Mouse (Mus musculus): ENCODE measurements around the gene Naf1. TPM values are rescaled to one million over a fixed set of nuclear protein-coding genes. Genes with fewer than 3 reads are reported as not detected.

Naf1 gene
- total RNA-seq, 2 experiments from 2014 or later = 3.3 to 4.6 TPM

DNA sequence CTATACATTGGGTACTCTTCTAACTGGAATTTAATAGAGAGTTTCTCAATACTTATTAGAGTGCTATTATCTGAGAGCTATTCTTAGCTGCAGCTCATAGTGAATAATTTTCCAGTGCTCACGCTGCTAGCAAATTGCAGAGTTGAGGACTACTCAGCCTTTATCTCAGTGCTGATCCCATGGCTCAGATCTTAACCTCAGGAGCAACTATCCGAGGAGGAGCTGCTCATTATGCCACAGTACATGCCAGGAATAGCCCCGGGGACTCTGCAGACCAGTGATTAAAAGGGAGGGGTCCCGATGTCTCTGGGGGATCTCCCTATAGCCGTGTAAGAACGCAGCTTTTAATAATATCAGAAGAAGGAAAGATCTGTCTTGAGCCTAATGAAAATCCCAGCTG is 50.7 kb downstream of the Naf1 start:
- DNase-seq = no peak
- Histone ChIP-seq H3K4me3 (no peak overlapping the region), H3K27ac (no peak overlapping the region)
- no peak for TF ChIP-seq CTCF (IDR thresholded peaks at IDR 0.05)
- intact Hi-C loops (cut with DNase I) = no loop called here

GRCm38 (mm10) chr8:66913616-66914536 is 53.9 kb downstream of the Naf1 start:
- peak; percentile 59 for DNase-seq
- Histone ChIP-seq H3K4me3 (peak overlapping the region; percentile 51), H3K27ac (no peak overlapping the region; the same call in 1 of the 2 replicates)
- intact Hi-C loops (cut with DNase I) = no loop called here
- peak; percentile 77 for TF ChIP-seq CTCF (IDR thresholded peaks at IDR 0.05)

DNA sequence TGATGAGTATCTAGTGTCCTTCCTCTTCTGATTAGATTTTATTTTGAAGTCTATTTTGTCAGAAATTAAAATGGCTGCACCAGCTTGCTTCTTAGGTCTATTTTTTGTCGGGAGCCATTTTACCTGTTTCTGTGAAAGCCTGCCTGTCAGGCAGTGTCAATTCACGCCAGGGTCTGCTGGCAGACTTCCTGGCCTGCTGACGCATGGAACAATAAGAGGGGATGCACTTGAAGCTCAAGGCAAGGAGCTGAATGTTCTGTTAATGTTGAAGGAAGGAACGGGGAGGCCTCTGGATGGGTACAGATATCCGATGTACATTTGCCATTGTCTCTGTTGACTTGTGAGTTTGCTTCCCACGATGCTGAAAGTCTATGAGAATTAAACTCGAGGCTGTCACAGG is 56.0 kb downstream of the Naf1 start:
- DNase-seq = no peak
- no peak for TF ChIP-seq CTCF (IDR thresholded peaks at IDR 0.05)
- intact Hi-C loops (cut with DNase I) = loop anchor here (2.0 kb wide), 1 partner anchor 219 kb away; the partner anchor contains the start of gene Npy1r
- Histone ChIP-seq H3K4me3 (no peak overlapping the region), H3K27ac (no peak overlapping the region)

DNA sequence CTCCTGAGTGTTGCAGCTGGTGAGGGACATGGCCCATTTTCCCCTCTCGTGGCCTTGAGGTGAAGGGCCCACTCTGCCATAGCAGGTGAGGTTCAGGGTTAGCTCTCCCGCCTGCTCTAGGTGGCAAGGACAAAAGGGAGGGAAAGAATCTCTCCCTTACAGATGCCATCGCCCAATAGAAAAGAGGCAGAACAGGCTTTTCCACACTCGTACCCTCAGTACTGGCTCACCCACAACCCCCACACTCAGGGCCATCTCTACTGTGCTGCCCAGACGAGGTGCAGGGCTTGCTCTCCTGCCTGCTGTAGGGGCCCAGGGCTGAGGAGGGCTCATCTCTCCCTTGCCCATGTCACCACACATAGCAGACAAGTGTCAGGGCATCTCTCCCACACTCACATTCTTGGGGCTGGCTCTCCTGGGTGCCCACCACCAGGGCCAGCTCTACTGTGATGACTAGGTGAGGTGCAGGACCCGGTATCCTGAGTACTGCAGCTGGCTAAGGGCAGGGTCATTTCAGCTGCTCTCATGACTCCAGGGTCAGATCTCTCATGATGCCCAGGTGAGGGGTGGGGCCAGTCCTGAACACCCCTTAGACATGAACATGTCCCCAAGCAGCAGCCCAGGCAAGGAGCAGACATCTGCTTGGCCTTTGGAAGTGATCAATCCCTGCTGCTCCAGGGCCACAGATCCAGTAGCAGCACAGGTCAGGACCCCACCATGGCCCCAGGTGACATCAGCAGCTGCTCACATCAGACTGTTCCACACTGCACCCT is 57.9 kb downstream of the Naf1 start:
- Histone ChIP-seq H3K4me3 (no peak overlapping the region), H3K27ac (no peak overlapping the region)
- no peak for DNase-seq
- TF ChIP-seq CTCF (IDR thresholded peaks at IDR 0.05) = no peak
- intact Hi-C loops (cut with DNase I) = loop anchor here (2.0 kb wide), 1 partner anchor 221 kb away; the partner anchor contains the start of gene Npy1r

DNA sequence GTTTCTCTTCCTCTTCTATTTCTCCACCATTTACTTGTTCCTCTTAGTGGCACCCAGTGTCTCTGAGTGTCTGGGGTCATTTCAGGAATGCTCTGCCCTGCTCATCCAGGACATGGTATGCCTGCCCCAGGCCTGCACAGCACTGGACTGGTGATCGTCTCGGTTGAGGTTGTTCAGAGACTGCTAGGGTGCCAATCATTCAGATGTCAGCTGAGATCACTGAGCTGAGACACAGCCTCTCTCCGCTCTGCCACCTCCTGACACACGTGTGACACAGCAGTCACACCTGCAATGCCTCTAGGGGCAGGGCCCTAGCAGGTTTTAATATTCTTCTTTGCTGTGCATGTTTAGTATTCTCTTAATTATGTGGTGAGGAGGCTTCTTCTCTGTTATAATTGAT is 58.5 kb downstream of the Naf1 start:
- Histone ChIP-seq H3K27ac (no peak overlapping the region), H3K4me3 (no peak overlapping the region)
- intact Hi-C loops (cut with DNase I) = no loop called here
- no peak for DNase-seq
- TF ChIP-seq CTCF (IDR thresholded peaks at IDR 0.05) = no peak

- H3K27ac ChIP-seq = no peak overlapping the region
- intact Hi-C loops (cut with DNase I) = no loop called here
Observed at GRCm38 (mm10) chr8:66933746-66934145, 73.7 kb downstream of the Naf1 start.

DNA sequence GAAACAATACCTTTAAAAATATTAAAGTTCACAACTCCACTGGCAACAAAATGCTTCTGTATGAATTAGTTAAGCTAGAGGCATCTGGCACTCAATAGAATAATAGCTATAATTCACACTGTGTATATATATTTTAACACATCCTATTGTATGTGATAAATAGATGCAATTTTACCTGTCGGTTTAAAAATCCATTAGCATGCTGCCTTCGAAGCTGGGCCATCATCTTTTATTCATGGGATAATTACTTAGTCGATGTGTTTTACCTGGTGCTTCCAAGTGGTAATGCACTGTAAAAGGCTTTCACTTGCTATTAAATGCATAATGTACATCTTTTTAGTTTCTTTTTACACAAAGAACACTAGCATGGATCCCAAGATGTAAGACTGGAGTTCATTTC is 76.2 kb downstream of the Naf1 start:
- no peak for DNase-seq
- no peak overlapping the region for H3K27ac ChIP-seq
- H3K4me3 ChIP-seq = no peak overlapping the region
- no peak for TF ChIP-seq CTCF (IDR thresholded peaks at IDR 0.05)
- intact Hi-C loops (cut with DNase I) = no loop called here

More at GRCm38 (mm10) chr8:66933746-66934145, 73.7 kb downstream of the Naf1 start:
- DNase-seq = no peak
- TF ChIP-seq CTCF (IDR thresholded peaks at IDR 0.05) = no peak
- no peak overlapping the region for H3K4me3 ChIP-seq

Other genes with a start within 250 kb of the Naf1 start
- gene Npy5r, start 172.1 kb upstream of the Naf1 start, total RNA-seq (2021) = not detected
- 1 to 10 TPM; 1.6 to 2.1 TPM for gene Npy1r, start 163.0 kb upstream of the Naf1 start, total RNA-seq (2021)